In the genomic region with DNA sequence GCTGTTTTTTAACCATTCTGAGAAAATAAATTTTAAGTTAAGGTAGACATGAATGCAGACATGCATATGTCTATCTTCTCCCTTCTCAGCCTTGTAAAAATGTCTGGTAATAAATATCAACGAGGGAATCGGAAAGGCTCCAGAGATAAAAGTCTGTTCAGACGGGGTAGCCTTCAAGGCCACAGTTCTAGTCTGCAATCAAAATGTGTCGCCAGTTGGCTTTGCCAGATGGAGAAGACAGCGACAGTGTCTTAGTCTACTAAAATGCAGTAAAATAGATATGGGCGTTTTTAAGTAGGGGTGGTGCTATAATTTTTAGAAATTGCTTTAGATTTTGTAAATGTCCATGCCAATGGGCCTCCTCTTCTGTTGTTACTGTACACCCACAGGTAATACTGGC, we compare ENCODE assay signal across 8 mouse cellular contexts. TPM values are rescaled to one million over a fixed set of nuclear protein-coding genes. Genes with fewer than 3 reads are reported as not detected.
DNase-seq lines count a peak whose midpoint lies in the region; ATAC-seq lines count a peak whose summit lies in the region.

No protein-coding gene starts in this region.

- no peak overlapping the region for H3K9ac ChIP-seq in kidney, embryonic 15.5 days
- H3K9ac ChIP-seq in hindbrain, embryonic 14.5 days, result peak overlapping the region; percentile 47
- H3K9ac ChIP-seq in midbrain, embryonic 14.5 days (replicated peaks; ENCODE audit: low read length), result no peak overlapping the region; the same call in 1 of the 2 replicates

- peak overlapping the region; percentile 96 for H3K4me3 ChIP-seq in kidney, embryonic 15.5 days (replicated peaks)
- peak overlapping the region; percentile 92 for H3K4me3 ChIP-seq in hindbrain, embryonic 14.5 days (replicated peaks; ENCODE audit: low read length)
- peak overlapping the region; percentile 83 for H3K4me3 ChIP-seq in midbrain, embryonic 14.5 days (replicated peaks; ENCODE audit: low read depth, low read length)

- no peaks in the 10 kb centered on the region for H3K9me3 ChIP-seq in kidney, embryonic 15.5 days (replicated peaks)
- no peaks in the 10 kb centered on the region for H3K9me3 ChIP-seq in hindbrain, embryonic 14.5 days (ENCODE audit: control insufficient read depth, low read length)
- H3K9me3 ChIP-seq in midbrain, embryonic 14.5 days (ENCODE audit: control insufficient read depth, low read length), result no peaks in the 10 kb centered on the region

- DNase-seq in kidney, postnatal 25 days, result no peak
- DNase-seq in c-Kit-positive CD71-positive TER-119-negative erythroid progenitor cells, embryonic 14.5 days (ENCODE audit: low read depth), result peak; percentile 10
- DNase-seq in hindbrain, embryonic 14.5 days (ENCODE audit: low spot score), result no peak
- DNase-seq in midbrain, embryonic 14.5 days, result no peak
- DNase-seq in adrenal gland, postnatal 36 days, result no peak
- no peak for DNase-seq in cerebellum, postnatal 4 days (ENCODE audit: low spot score in 2 of 2)
- no peak for DNase-seq in spleen, postnatal 14 days (ENCODE audit: low spot score in 2 of 2)

- no peak overlapping the region for H3K27ac ChIP-seq in kidney, embryonic 15.5 days
- H3K27ac ChIP-seq in hindbrain, embryonic 14.5 days, result no peak overlapping the region
- no peak overlapping the region for H3K27ac ChIP-seq in midbrain, embryonic 14.5 days (replicated peaks; ENCODE audit: low read depth, low read length)

- H3K4me1 ChIP-seq in kidney, embryonic 15.5 days, result peaks cover 50% of the 10 kb centered on the region
- peaks cover 39% of the 10 kb centered on the region for H3K4me1 ChIP-seq in hindbrain, embryonic 14.5 days (replicated peaks; ENCODE audit: control insufficient read depth, insufficient read depth, low read length)
- peaks cover 23% of the 10 kb centered on the region for H3K4me1 ChIP-seq in midbrain, embryonic 14.5 days (ENCODE audit: control insufficient read depth, insufficient read depth, low read length)

- peak overlapping the region; percentile 77 for H3K4me2 ChIP-seq in kidney, embryonic 15.5 days
- H3K4me2 ChIP-seq in hindbrain, embryonic 14.5 days (replicated peaks), result peak overlapping the region; percentile 97
- H3K4me2 ChIP-seq in midbrain, embryonic 14.5 days (ENCODE audit: low read length), result peak overlapping the region; percentile 83

- H3K36me3 ChIP-seq in kidney, embryonic 15.5 days, result peaks cover 30% of the 10 kb centered on the region
- peaks cover 16% of the 10 kb centered on the region for H3K36me3 ChIP-seq in hindbrain, embryonic 14.5 days (replicated peaks; ENCODE audit: control insufficient read depth, insufficient read depth)
- peaks cover 10% of the 10 kb centered on the region for H3K36me3 ChIP-seq in midbrain, embryonic 14.5 days (ENCODE audit: control insufficient read depth, insufficient read depth, low read length)

- 30% methylated on average over 6 of the region's 6 CpGs for WGBS in kidney, embryonic 15.5 days
- 66% methylated on average over 6 of the region's 6 CpGs for WGBS in hindbrain, embryonic 14.5 days
- WGBS in midbrain, embryonic 14.5 days, result 70% methylated on average over 6 of the region's 6 CpGs

- no peaks in the 10 kb centered on the region for H3K27me3 ChIP-seq in kidney, embryonic 15.5 days
- no peaks in the 10 kb centered on the region for H3K27me3 ChIP-seq in hindbrain, embryonic 14.5 days (ENCODE audit: control insufficient read depth, insufficient read depth, low read length)
- H3K27me3 ChIP-seq in midbrain, embryonic 14.5 days (ENCODE audit: control insufficient read depth, insufficient read depth, low read length), result no peaks in the 10 kb centered on the region

- ATAC-seq in kidney, embryonic 15.5 days (replicated peaks; ENCODE audit: low FRiP score), result no peak
- ATAC-seq in hindbrain, embryonic 14.5 days (ENCODE audit: low FRiP score), result no peak
- ATAC-seq in midbrain, embryonic 14.5 days (ENCODE audit: low FRiP score, low TSS enrichment), result no peak

RNA-seq across cellular contexts. Expression of gene Proser1, which starts 1.9 kb away (rescaled TPM):
- 20.8 and 24.8 TPM in 2 replicates for polyA plus RNA-seq in kidney, embryonic 15.5 days (2015; fragmentation: Nextera tagmentation; extraction: Ambion mirVana)
- 15.0 and 15.9 TPM in 2 replicates for polyA plus RNA-seq in hindbrain, embryonic 14.5 days (2014; fragmentation: Nextera tagmentation; extraction: Ambion mirVana)
- polyA plus RNA-seq in midbrain, embryonic 14.5 days (2014; fragmentation: Nextera tagmentation; extraction: Ambion mirVana), result 20.9 and 21.8 TPM in 2 replicates
- total RNA-seq in adrenal gland, postnatal 36 days (2021), result 10 to 100 TPM; 17.5 to 18.8 TPM

RNA-seq across cellular contexts. Expression of gene Nhlrc3, which starts 2.2 kb away (rescaled TPM):
- 9.3 and 9.9 TPM in 2 replicates for polyA plus RNA-seq in kidney, embryonic 15.5 days (2015; fragmentation: Nextera tagmentation; extraction: Ambion mirVana)
- 8.9 and 10.0 TPM in 2 replicates for polyA plus RNA-seq in hindbrain, embryonic 14.5 days (2014; fragmentation: Nextera tagmentation; extraction: Ambion mirVana)
- 7.9 and 10.0 TPM in 2 replicates for polyA plus RNA-seq in midbrain, embryonic 14.5 days (2014; fragmentation: Nextera tagmentation; extraction: Ambion mirVana)
- 10 to 100 TPM; 11.1 to 11.4 TPM for total RNA-seq in adrenal gland, postnatal 36 days (2021)

RNA-seq across cellular contexts. Expression of gene Stoml3, which starts 23.1 kb away (rescaled TPM):
- polyA plus RNA-seq in kidney, embryonic 15.5 days (2015; fragmentation: Nextera tagmentation; extraction: Ambion mirVana), result 0.08 and 0.21 TPM in 2 replicates
- not detected in 2 replicates for polyA plus RNA-seq in hindbrain, embryonic 14.5 days (2014; fragmentation: Nextera tagmentation; extraction: Ambion mirVana)
- polyA plus RNA-seq in midbrain, embryonic 14.5 days (2014; fragmentation: Nextera tagmentation; extraction: Ambion mirVana), result not detected in 2 replicates
- total RNA-seq in adrenal gland, postnatal 36 days (2021), result not detected
